Mouse (Mus musculus) testis, adult 2 months (tissue): Measurements from ENCODE around the gene L3hypdh. TPM values are rescaled to one million over a fixed set of nuclear protein-coding genes. Genes with fewer than 3 reads are reported as not detected.
A peak's percentile ranks its signal among the peaks of the same experiment; 100 is the strongest.

ENCODE experiments used
- H3K27ac ChIP-seq: fragments of 200-500 bp; 2 replicates; pipeline ENCODE4 v1.5.1; 2012; ENCODE audit warnings: low read depth, low read length; ENCODE audit not compliant: control insufficient read depth, insufficient read depth
- H3K27me3 ChIP-seq: fragments of 200-500 bp; 2 replicates; pipeline ENCODE4 v1.6.1; 2012; ENCODE audit warnings: mild to moderate bottlenecking, low read length, moderate library complexity; ENCODE audit not compliant: control insufficient read depth, insufficient read depth
- H3K36me3 ChIP-seq: fragments of 200-500 bp; 2 replicates; pipeline ENCODE4 v1.6.1; 2012; ENCODE audit warnings: mild to moderate bottlenecking, low read length; ENCODE audit not compliant: control insufficient read depth, insufficient read depth
- H3K4me1 ChIP-seq: fragments of 200-500 bp; 2 replicates; pipeline ENCODE4 v1.6.1; 2012; ENCODE audit warnings: low read length; ENCODE audit not compliant: control insufficient read depth, insufficient read depth
- H3K4me3 ChIP-seq: fragments of 200-500 bp; 2 replicates; pipeline ENCODE4 v1.5.1; 2012; ENCODE audit warnings: low read depth, mild to moderate bottlenecking, low read length, moderate library complexity, mixed read lengths; ENCODE audit not compliant: control insufficient read depth
- CTCF ChIP-seq: fragments of 200-500 bp; IDR thresholded peaks from 2 replicates; pipeline ENCODE4 v1.5.1; 2012; ENCODE audit warnings: low read depth, mild to moderate bottlenecking, inconsistent platforms, low read length, moderate library complexity; ENCODE audit not compliant: control insufficient read depth, insufficient read depth, insufficient replicate concordance
- POLR2A ChIP-seq: fragments of 200-500 bp; IDR thresholded peaks from 2 replicates; pipeline ENCODE4 v1.6.1; 2012; ENCODE audit warnings: low read depth, mild to moderate bottlenecking, inconsistent platforms, low read length, moderate library complexity; ENCODE audit not compliant: control insufficient read depth
- polyA plus RNA-seq: library from polyadenylated mRNA; depleted of rRNA; stranded (reverse); fragments of >200 nt; gene quantifications from 2 replicates; pipeline ENCODE4 v1.2.3, GENCODE M21; 2012; rRNA removed

The L3hypdh gene
- 1.0 and 1.2 TPM in 2 replicates for polyA plus RNA-seq

DNA sequence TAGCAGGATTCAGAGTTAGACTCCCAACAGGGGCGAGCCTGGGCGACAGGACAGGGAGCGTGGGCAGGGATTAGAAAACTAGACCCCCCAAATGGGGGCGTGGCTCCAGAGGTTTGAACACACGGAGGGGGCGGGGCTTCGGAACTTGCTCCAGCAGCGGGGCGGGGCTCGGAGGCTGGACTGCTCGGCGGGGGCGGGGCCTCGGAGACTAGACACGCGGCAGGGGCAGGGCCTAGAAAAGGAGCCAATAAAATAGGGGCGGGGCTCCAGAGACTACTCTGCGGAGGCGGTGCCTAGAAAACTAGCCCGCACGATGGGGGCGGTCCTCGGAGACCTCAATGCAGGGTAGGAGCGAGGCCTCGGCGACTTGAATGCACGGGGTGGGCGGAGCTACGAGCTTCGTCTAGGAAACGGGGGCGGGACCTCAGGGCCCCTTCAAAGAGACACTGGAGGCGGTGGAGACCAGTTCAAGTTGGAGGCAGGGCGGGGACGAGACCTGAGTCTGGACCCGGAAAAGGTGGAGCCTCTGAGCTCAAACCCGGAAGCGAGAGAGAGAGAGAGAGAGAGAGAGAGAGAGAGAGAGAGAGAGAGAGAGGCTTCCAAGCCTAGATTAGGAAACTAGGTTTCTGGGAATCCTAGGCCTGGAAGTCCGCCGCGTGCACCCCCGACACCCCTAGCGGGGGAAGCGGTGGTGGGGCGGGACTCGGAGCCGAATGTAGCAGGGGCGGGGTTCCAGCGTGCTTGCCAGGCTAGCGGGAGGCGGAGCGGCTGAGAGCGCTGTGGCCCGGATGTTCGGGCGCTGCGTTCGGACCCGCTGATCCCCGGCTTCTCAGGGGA, at the start of gene L3hypdh, which contains the start of gene Jkamp:
L3hypdh (minus strand) TSS at position 111 of the 837 bp plus-strand sequence.
Jkamp (plus strand) TSS at position 261 of the 837 bp plus-strand sequence.
- TF ChIP-seq POLR2A (peak; percentile 66), CTCF (no peak)
- Histone ChIP-seq H3K27ac (peak within 1 kb of the TSS; percentile 80), H3K4me1 (peaks cover 8% of the 10 kb centered on the region), H3K4me3 (peak within 1 kb of the TSS; percentile 87), H3K36me3 (no peaks in the 10 kb centered on the region), H3K27me3 (no peaks in the 10 kb centered on the region)

DNA sequence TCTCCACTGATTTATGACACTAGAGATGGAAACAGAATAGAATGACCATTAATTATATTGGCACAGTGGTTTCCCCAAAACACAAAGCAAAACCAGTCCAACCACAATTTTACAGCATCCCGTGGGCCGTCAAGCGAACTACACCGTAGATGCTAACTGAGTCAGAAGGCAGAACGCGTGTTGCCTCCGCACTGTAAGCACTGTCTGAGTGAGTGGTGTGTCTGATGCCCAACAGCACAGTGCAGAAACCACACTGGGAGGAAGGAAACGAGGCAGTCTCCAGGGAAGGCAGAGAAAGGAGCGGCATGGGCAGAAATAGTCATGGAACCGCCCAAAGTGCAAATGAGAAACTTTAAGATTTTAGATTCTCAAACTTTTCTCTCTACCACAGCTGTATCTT, 44.0 kb upstream of the L3hypdh start:
- Histone ChIP-seq H3K36me3 (no peaks in the 10 kb centered on the region), H3K4me1 (no peaks in the 10 kb centered on the region)

GRCm38 (mm10) chr12:72115686-72116345, 30.6 kb upstream of the L3hypdh start:
- H3K27me3 ChIP-seq: no peaks in the 10 kb centered on the region
- H3K4me1 ChIP-seq: 0 out of 2 replicates have a peak, but pooled peaks cover 2% of the 10 kb centered on the region
- no peak for TF ChIP-seq CTCF
- no peak for TF ChIP-seq POLR2A
- no peaks in the 10 kb centered on the region for H3K36me3 ChIP-seq
- no peak overlapping the region; the same call in none of the 2 replicates for H3K4me3 ChIP-seq
- H3K27ac ChIP-seq: no peak overlapping the region

More for the DNA sequence above, 44.0 kb upstream of the L3hypdh start:
- H3K4me3 ChIP-seq: no peak overlapping the region
- TF ChIP-seq POLR2A (no peak), CTCF (no peak)
- H3K27ac ChIP-seq: no peak overlapping the region
- no peaks in the 10 kb centered on the region for H3K27me3 ChIP-seq

DNA sequence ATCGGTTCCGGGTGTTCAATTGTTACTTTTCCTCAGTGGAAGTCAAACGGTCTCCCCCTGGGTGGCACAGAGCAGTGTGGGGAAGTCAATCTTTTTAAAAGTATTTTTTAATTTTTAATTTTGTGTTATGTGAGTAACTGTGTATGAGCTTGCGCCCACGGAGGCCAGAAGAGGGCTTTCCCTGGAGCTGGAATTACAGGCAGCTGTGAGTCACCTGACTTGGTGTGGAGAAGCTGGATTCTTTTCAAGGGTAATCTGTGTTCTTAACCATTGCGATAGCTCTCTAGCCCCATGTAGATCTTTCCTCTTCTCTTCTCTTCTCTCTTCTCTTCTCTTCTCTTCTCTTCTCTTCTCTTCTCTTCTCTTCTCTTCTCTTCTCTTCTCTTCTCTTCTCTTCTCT, 29.9 kb upstream of the L3hypdh start:
- no peak for TF ChIP-seq CTCF
- no peak for TF ChIP-seq POLR2A
- Histone ChIP-seq H3K27me3 (no peaks in the 10 kb centered on the region), H3K4me3 (no peak overlapping the region), H3K36me3 (no peaks in the 10 kb centered on the region), H3K4me1 (0 out of 2 replicates have a peak, but pooled peaks cover 2% of the 10 kb centered on the region), H3K27ac (no peak overlapping the region)

DNA sequence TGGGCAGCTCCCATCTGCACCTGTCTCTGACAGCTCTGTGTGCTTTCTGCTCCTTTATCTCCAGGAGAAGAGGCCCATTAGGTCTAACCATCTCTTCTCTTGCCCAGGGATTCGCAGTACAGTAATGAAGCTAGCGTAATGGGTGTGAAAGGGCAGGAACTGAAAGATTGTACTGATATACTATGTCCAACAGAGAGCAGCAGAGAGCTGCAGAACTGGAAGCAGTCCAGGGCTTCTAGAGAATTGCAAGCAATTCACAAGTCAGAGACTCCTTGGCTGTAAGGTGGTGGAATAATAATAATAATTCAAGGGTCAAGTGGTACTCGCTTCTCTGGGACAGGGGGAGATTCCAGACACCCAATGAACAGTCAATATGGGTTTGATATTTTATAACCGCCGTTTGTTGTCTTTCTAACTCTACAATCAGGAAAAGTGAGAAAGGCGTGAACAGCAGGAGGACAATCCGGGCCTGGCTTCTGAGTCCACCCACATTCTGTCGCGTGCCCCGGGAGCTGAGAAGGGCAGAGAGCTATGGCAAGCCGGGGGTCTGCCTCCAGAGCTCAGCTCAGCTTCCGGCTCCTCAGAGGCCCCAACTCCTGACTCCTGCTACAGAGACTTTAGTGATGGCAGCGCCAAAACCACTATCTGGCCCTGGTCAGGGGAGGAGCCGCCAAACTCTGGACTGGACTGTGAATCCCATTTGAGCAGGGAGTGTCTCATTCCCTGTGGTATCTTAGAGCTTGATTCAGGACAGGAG, 19.5 kb upstream of the L3hypdh start:
- TF ChIP-seq POLR2A (no peak), CTCF (no peak)
- H3K4me3 ChIP-seq: no peak overlapping the region
- no peaks in the 10 kb centered on the region; the same call in 1 of the 2 replicates for H3K36me3 ChIP-seq
- H3K27me3 ChIP-seq: no peaks in the 10 kb centered on the region
- H3K4me1 ChIP-seq: no peaks in the 10 kb centered on the region
- H3K27ac ChIP-seq: no peak overlapping the region

DNA sequence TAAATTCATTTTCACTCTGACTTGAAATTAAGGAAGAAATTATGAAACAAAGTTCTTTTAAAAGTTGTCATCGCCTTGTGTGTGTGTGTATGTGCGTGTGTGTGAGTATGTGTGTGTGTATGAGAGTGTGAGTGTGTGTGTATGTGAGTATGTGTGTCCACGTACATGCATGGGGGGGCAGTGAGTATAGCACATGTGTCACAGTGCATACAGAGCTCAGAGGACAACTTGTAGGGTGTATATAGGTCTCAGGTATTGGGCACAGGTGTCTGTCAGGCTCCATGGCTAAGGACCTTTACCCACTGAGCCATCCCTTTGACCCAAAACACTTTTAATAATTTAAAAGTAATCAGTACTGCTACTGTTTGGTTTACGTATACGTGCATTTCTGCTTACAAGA, 18.8 kb upstream of the L3hypdh start:
- H3K27me3 ChIP-seq: no peaks in the 10 kb centered on the region
- no peaks in the 10 kb centered on the region; the same call in 1 of the 2 replicates for H3K36me3 ChIP-seq
- H3K4me3 ChIP-seq: no peak overlapping the region
- no peak overlapping the region for H3K27ac ChIP-seq
- H3K4me1 ChIP-seq: no peaks in the 10 kb centered on the region
- TF ChIP-seq POLR2A (no peak), CTCF (no peak)

DNA sequence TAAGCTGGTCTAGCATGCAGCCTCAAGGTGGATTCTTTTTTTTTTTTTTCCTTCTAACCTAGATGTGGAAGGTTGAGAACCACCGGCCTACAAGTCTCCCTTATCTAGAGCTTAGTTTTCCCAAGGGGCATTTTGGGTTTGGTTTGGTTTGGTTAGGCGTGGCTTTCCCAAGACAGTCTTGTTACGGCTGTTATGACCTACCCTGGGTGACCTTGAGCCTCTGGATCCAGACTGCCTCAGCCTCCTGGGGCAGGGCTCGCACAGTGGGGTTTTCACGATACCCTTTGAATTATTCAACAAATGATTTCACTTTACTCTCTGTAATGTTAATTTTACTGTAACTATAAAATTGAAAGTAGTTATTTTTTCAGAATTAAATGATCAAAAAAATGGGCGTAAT, 17.5 kb upstream of the L3hypdh start:
- Histone ChIP-seq H3K4me1 (no peaks in the 10 kb centered on the region), H3K27ac (no peak overlapping the region), H3K4me3 (no peak overlapping the region), H3K27me3 (no peaks in the 10 kb centered on the region), H3K36me3 (no peaks in the 10 kb centered on the region; the same call in 1 of the 2 replicates)
- TF ChIP-seq POLR2A (no peak), CTCF (no peak)
